Mouse (Mus musculus) kidney, postnatal 4 days (tissue): Measurements from ENCODE around the gene Srpk2.
A peak's percentile ranks its signal among the peaks of the same experiment; 100 is the strongest.
"Not testable (repeated sequence)": the region's sequence is repeated elsewhere in the genome, so short reads cannot be mapped to it uniquely, and the experiment has no call there.

Experiments used
- DNase-seq, 2 experiments: peaks; one replicate each; pipeline ENCODE4 v3.0.0; 2021; ENCODE audit warnings: mixed read lengths in 2 of 2

Srpk2 gene

GRCm38 (mm10) chr5:23672136-23672535 lies 12.3 kb downstream of the Srpk2 start:
- DNase-seq = peak; percentile 8 to 27

- DNase-seq = peak in 1 of 2 experiments; percentile 15
Observed at GRCm38 (mm10) chr5:23670880-23671279, 13.5 kb downstream of the Srpk2 start.

- DNase-seq = no peak
Observed at GRCm38 (mm10) chr5:23665906-23666305, 18.5 kb downstream of the Srpk2 start.

DNA sequence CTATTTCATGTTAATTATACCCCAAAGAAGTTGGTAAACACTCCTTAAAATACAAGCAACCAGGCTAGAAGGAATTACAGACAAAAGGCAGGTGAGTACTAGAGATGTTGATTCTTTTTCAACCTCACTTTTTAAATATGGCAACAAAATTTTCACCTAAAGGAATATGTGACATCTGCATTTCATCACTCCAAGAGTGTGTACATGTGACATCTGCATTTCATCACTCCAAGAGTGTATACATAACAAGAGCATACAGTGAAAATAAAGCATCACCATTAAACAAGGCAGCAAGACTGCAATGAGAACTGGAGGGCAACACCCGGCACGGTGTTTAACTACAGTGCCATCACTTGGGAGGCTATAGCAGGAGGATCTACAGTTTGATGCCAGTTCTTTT lies 23.2 kb downstream of the Srpk2 start:
- DNase-seq = no peak

DNA sequence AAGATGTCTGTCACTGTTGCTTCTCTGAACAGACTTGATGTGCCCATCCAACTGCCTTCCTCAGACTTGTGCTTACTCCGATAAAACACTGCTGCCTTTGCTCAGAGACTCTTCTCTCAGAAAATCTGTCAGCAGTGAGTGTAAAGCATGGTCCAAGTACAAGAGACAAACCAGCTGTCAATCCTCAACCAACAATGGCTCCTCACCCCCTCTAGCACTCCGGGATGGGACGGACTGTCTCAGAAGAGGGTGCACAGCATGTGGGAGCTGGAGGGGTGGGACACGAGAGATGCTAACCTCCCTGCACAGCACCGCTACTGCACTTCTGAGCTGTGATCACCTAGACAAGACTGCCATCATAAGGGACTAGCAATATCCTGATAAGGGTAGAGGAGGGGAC lies 26.4 kb downstream of the Srpk2 start:
- peak in 1 of 2 experiments; percentile 12 for DNase-seq

DNA sequence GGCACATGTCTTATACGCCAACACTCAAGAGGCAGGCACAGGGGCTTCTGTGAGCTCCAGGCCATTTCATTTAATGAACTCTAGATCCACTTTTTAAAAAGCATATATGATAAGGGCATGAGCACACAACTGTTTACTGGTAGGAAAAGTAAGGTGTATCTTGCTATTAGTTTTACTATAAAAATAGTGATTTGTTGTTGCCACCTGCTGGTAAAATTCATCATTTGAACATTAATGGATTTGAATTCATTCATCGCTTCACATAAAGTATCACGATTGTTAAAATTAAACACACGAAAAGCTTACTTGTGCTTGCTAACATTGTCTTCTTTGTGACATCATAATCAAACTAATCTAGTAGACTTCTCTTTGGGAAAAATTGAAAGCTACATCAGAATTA lies 27.8 kb downstream of the Srpk2 start:
- DNase-seq = no peak

DNA sequence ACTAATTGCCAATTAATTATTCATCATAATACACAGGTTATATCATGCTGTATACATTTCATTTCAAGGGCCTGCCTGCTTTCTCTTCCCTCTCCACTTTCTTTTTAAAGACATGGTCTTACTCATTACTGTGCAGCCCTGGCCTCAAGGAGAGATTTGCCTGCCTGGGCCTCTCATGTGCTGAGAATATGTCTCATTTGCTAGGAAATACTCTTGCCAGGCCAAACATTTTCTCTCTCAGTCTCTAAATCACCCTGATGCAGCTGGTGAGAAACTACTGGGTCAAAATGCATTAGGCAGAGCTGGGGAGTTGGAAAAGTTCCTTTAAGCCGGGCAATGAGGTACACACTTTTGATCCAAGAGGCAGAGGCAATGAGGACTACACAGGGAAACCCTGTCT lies 29.4 kb downstream of the Srpk2 start:
- no peak for DNase-seq

- DNase-seq = no peak
Observed at GRCm38 (mm10) chr5:23652326-23652725, 32.1 kb downstream of the Srpk2 start.

DNA sequence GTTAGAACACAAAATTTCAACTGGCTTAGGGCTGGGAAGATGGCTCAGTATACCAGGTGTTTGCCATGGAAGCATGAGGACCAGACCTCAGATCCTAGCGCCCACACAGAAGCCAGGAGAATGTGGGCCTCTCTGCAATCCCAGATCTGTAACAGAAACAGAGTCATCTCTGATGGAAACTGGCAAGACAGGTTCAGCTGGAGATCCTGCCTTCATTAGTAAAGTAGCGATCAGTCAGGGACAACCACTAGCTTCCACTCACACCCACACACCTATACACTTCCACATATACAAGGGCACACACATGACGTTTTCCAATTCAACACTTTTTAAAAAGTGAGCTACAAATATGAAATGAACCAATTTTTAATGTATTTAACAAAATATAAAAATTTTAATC lies 32.6 kb downstream of the Srpk2 start:
- DNase-seq = no peak

- DNase-seq = no peak
Observed at GRCm38 (mm10) chr5:23650504-23650903, 33.9 kb downstream of the Srpk2 start.

DNA sequence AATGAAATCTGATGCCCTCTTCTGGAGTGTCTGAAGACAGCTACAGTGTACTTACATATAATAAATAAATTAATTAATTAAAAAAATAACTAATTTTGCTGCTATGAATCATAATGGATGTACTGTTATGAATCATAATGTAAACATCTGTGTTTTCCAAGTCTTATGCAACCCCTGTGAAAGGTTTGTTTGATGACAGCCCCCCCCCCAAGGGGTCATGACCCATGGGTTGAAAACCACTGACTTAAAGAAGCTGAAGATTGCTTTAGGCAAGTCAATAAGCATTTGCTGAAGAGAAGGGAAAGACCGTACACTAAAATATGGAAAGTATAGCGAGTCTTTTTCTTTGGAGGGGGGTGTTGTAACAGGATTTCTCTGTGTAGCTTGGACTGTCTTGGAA lies 35.2 kb downstream of the Srpk2 start:
- no peak for DNase-seq

GRCm38 (mm10) chr5:23645671-23646070 lies 38.7 kb downstream of the Srpk2 start:
- no peak for DNase-seq

- DNase-seq = not testable (repeated sequence)
Observed at GRCm38 (mm10) chr5:23639193-23639592, 45.2 kb downstream of the Srpk2 start.

- no peak for DNase-seq
Observed at GRCm38 (mm10) chr5:23638023-23638422, 46.4 kb downstream of the Srpk2 start.

DNA sequence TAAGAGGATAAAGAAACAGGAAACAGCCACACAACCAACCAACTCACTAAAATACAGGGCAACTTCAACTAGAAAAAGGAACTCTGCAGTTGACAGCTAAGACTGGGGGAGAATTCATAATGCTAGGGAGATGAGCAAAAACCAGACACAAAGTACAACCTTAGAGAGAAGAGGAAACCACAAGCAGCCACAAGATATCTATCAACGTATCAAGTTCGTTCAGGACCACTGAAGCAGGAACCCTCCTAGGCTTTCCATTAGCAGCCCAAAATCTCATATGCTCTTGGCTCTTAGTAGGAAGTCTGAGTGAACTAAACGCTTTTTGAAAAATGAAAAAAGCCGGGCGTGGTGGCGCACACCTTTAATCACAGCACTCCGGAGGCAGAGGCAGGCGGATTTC lies 47.1 kb downstream of the Srpk2 start:
- no peak for DNase-seq

DNA sequence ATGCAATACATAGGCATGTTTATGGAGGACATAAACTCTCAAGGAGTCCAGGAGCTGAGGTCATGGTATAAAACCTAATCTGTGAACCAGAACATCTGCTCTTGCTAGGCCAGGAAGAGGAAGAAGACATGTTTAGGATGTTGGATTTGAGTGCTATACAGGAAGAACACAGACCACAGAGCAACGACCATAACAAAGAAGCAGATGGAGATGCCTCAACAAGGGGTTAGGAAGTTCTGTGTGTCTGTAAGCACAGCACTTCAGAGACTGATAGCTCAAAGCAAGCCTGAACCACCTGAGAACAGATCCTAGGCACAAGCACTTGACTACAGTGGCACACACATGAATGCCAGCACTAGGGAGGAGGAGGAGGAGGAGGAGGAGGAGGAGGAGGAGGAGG lies 52.9 kb downstream of the Srpk2 start:
- no peak for DNase-seq

DNA sequence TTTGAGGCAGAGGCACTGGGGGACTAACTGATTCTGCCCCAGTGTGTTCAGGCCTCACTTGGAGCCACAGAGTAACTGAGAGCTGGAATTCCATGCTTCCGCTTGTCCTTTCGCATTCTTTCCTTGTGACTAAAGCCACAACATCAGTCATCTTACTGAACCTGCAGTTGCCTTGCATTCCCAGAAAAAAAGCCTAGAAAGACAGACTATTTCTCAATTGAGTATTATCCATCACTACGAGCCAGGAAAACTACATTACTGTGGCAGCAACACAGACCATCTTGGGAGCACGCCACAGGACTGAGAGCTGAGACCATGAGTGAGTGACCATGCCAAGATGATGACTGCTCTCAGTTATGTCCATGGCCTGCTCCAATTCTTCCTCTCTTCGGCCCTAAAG lies 57.2 kb downstream of the Srpk2 start:
- no peak for DNase-seq

DNA sequence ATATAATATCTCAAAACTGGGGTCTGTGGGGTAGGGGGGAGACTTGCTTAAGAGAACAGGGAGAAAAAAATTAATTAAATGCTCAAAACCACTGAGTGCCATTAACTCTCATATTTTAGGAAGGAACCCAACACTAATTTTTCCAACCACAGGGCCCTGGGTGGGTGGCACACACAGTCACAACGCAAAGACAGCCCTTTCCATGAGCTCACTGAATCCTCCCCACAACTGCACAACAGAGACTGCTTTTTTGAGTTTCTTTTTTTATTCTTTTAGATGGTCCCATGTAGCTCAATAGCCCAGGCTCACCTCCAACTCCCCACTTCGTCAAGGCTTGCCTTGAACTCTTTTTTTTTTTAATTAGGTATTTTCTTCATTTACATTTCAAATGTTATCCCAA lies 58.2 kb downstream of the Srpk2 start:
- DNase-seq = no peak

GRCm38 (mm10) chr5:23620621-23621020 lies 63.8 kb downstream of the Srpk2 start:
- DNase-seq = no peak

- DNase-seq = no peak
Observed at GRCm38 (mm10) chr5:23618656-23619055, 65.8 kb downstream of the Srpk2 start.

- DNase-seq = peak in 1 of 2 experiments; percentile 57
Observed at GRCm38 (mm10) chr5:23617104-23617415, 67.4 kb downstream of the Srpk2 start.

DNA sequence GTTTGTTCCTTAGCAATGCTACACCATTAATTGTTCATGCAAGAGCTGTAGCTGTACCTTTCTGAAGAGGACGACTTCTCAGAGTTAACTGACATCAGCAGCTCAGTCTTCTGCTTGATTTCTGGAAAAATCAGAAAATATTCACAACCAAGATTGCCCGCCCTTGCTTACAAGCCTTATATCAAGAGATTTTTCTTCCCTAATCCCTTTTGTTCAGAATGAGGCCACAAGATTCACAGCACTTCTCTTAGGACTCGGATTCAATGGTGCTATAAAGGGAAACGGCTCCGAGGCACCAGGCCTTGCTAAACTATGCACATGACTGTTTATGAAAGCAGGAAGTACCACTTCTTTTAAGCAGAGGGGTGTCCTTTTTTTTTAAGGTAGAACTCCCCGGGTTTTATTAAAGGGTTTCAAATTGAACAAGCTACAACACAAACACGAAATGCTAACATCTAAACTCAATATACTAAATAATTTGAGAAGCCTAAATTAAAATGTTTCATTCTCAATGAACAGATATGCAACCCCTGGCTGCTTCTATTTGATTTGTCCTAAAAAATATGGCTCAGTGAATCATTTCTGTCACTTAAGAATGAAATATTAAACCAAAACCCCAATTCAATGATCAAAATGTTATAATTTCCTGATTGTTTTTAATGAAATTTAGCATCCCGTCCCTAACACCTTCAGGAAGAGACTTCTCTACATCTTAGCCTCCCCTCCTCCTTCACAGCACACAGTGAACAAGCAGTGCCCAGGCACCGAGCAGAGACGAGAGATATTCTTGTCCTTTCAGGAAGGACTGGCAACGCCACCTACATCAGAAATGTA lies 67.9 kb downstream of the Srpk2 start:
- DNase-seq = peak; percentile 56 to 70

- no peak for DNase-seq
Observed at GRCm38 (mm10) chr5:23615586-23616269, 68.7 kb downstream of the Srpk2 start.

GRCm38 (mm10) chr5:23612856-23613255 lies 71.6 kb downstream of the Srpk2 start:
- no peak for DNase-seq
